Mouse (Mus musculus) liver, adult 2 months (tissue): Measurements from ENCODE around the gene Hscb. TPM values are rescaled to one million over a fixed set of nuclear protein-coding genes. Genes with fewer than 3 reads are reported as not detected.

Experiments
- DNase-seq: peaks from one replicate; pipeline ENCODE4 v3.0.0-alpha.2; 2011; ENCODE audit warnings: low read depth, low spot score; ENCODE audit errors: extremely low read depth
- H3K27ac ChIP-seq: fragments of 200-500 bp; replicated peaks from 2 replicates; pipeline ENCODE4 v1.5.1; 2012; ENCODE audit warnings: low read depth, mild to moderate bottlenecking, control low read depth, inconsistent platforms, low read length; ENCODE audit not compliant: insufficient read depth
- H3K27me3 ChIP-seq: fragments of 200-500 bp; 2 replicates; pipeline ENCODE4 v1.6.1; 2012; ENCODE audit warnings: mild to moderate bottlenecking, moderate library complexity, low read length, inconsistent platforms; ENCODE audit not compliant: control insufficient read depth, insufficient read depth
- H3K36me3 ChIP-seq: fragments of 200-500 bp; 2 replicates; pipeline ENCODE4 v1.6.1; 2012; ENCODE audit warnings: low read length, inconsistent platforms; ENCODE audit not compliant: control insufficient read depth, insufficient read depth
- H3K4me1 ChIP-seq: fragments of 200-500 bp; 2 replicates; pipeline ENCODE4 v1.6.1; 2011; ENCODE audit warnings: low read length; ENCODE audit not compliant: control insufficient read depth, insufficient read depth
- H3K4me3 ChIP-seq: fragments of 200-500 bp; 2 replicates; pipeline ENCODE4 v1.5.1; 2011; ENCODE audit warnings: low read depth, mild to moderate bottlenecking, control low read depth, low read length, moderate library complexity; ENCODE audit not compliant: insufficient read depth
- H3K79me2 ChIP-seq: fragments of 200-500 bp; 2 replicates; pipeline ENCODE4 v1.6.1; 2012; ENCODE audit warnings: inconsistent platforms, mild to moderate bottlenecking, low read length, moderate library complexity; ENCODE audit not compliant: control insufficient read depth, insufficient read depth
- H3K9ac ChIP-seq: fragments of 200-500 bp; 2 replicates; pipeline ENCODE4 v1.6.1; 2012; ENCODE audit warnings: low read depth, mild to moderate bottlenecking, control low read depth, inconsistent platforms, low read length
- CTCF ChIP-seq: fragments of 200-500 bp; IDR thresholded peaks from 2 replicates; pipeline ENCODE4 v1.5.1; 2011; ENCODE audit warnings: low read depth, low read length, control low read depth
- POLR2A ChIP-seq: fragments of 200-500 bp; IDR thresholded peaks from 2 replicates; pipeline ENCODE4 v1.6.1; 2011; ENCODE audit warnings: low read length, control low read depth; ENCODE audit not compliant: insufficient read depth; ENCODE audit errors: extremely low read depth
- WGBS: fragments of 180-500 bp; shearing (Covaris S2); methylation state at CpG from one replicate; pipeline ENCODE4 v1.1.7; 2018; 5-methylcytosine and 5-hydroxymethylcytosine counted together
- polyA plus RNA-seq: library from polyadenylated mRNA; depleted of rRNA; stranded (reverse); fragments of >200 nt; gene quantifications from 2 replicates; pipeline ENCODE4 v1.2.3, GENCODE M21; 2012
- total RNA-seq: library from RNA; depleted of rRNA; stranded (reverse); fragments of >200 nt; gene quantifications from 2 replicates; pipeline ENCODE4 v1.2.3, GENCODE M21; 2014

Hscb gene
- total and polyA plus RNA-seq, 2 experiments, result 6.6 to 11.2 TPM

DNA sequence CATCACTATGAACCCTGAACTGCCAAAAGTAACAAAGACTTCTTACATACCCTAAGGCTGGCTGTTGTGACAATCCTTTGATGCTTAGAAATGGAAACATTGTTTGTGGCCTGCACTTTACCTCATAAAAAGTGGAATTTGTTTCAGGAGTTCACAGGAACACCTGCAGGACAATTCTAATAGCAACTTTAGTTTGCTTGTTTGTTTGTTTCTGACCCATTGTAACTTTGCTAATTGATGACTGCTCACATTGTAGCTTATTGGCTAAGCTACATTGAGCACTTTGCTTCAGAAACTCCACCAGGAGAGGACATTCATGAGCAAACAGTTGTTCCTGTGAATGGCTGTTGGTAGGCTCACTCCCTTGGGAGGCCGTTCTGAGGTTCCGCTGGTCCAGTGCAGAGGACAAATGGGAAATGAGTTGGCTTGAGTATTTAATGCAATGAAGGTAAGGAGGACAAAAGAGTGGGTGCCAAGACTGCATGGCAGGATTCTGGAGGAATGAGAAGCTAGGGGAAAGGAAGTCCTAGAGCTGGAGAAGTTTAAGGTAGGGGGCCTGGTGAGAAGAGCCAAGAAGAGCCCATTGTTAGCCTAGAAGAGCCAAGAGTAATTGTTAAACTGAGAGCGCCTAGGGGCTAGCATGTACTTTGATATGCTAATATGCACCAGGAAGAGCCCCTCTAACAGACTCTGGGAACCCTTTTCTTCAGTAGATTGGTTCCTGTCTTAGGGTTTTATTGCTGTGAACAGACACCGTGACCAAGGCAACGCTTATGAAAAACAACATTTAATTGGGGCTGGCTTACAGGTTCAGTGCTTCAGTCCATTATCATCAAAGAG, 38.3 kb upstream of the Hscb start:
- WGBS, result 98% methylated on average over 5 of the region's 5 CpGs

GRCm38 (mm10) chr5:110875286-110875685, 35.7 kb upstream of the Hscb start:
- WGBS, result 100% methylated on average over 1 of the region's 1 CpGs
- peaks cover 2% of the 10 kb centered on the region; the same call in 1 of the 2 replicates for H3K4me1 ChIP-seq
- TF ChIP-seq POLR2A (no peak), CTCF (no peak)
- H3K4me3 ChIP-seq, result no peak overlapping the region
- H3K27ac ChIP-seq, result no peak overlapping the region
- no peaks in the 10 kb centered on the region for H3K27me3 ChIP-seq
- H3K9ac ChIP-seq, result no peak overlapping the region
- H3K79me2 ChIP-seq, result no peaks in the 10 kb centered on the region
- no peaks in the 10 kb centered on the region for H3K36me3 ChIP-seq
- DNase-seq, result no peak

More for the DNA sequence above, 38.3 kb upstream of the Hscb start:
- Histone ChIP-seq H3K4me1 (peaks cover 2% of the 10 kb centered on the region; the same call in 1 of the 2 replicates), H3K79me2 (no peaks in the 10 kb centered on the region), H3K4me3 (no peak overlapping the region), H3K9ac (no peak overlapping the region), H3K27me3 (no peaks in the 10 kb centered on the region), H3K27ac (no peak overlapping the region), H3K36me3 (no peaks in the 10 kb centered on the region)
- no peak for TF ChIP-seq CTCF
- TF ChIP-seq POLR2A, result no peak
- no peak for DNase-seq

DNA sequence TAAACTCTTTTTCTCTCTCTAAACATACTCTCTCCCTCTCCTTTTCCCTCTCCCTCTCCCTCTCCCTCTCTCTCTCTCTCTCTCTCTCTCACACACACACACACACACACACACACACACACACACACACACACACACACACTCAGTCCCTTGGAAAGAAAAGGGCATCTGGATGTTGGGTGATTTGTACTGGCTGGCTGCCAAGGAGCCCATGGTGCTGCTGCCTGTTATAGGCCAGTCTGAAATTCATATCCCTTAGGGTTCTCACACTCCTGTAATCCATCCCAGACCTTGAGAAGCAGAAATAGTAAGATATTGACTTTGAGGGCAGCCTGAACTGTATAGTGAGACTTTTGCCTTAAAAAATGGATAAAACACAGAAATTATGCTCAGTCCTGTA, 35.1 kb upstream of the Hscb start:
- peaks cover 2% of the 10 kb centered on the region; the same call in 1 of the 2 replicates for H3K4me1 ChIP-seq
- no peak overlapping the region for H3K27ac ChIP-seq
- H3K27me3 ChIP-seq, result no peaks in the 10 kb centered on the region
- TF ChIP-seq POLR2A (no peak), CTCF (no peak)
- no peak overlapping the region for H3K9ac ChIP-seq
- no peaks in the 10 kb centered on the region for H3K79me2 ChIP-seq
- DNase-seq, result no peak
- no peaks in the 10 kb centered on the region for H3K36me3 ChIP-seq
- no peak overlapping the region for H3K4me3 ChIP-seq

GRCm38 (mm10) chr5:110873160-110873559, 33.6 kb upstream of the Hscb start:
- DNase-seq, result no peak
- TF ChIP-seq CTCF, result no peak
- no peak for TF ChIP-seq POLR2A
- H3K9ac ChIP-seq, result no peak overlapping the region
- no peaks in the 10 kb centered on the region for H3K36me3 ChIP-seq
- no peak overlapping the region for H3K27ac ChIP-seq
- no peaks in the 10 kb centered on the region for H3K79me2 ChIP-seq
- H3K4me3 ChIP-seq, result no peak overlapping the region
- no peaks in the 10 kb centered on the region for H3K27me3 ChIP-seq
- H3K4me1 ChIP-seq, result no peaks in the 10 kb centered on the region
- 94% methylated on average over 6 of the region's 6 CpGs for WGBS

- WGBS, result 71% methylated on average over 8 of the region's 8 CpGs
- Histone ChIP-seq H3K4me3 (no peak overlapping the region), H3K79me2 (no peaks in the 10 kb centered on the region), H3K9ac (no peak overlapping the region), H3K27ac (no peak overlapping the region), H3K36me3 (peaks cover 1% of the 10 kb centered on the region; the same call in 1 of the 2 replicates), H3K4me1 (no peaks in the 10 kb centered on the region), H3K27me3 (no peaks in the 10 kb centered on the region)
- no peak for DNase-seq
- TF ChIP-seq CTCF (no peak), POLR2A (no peak)
Measured at GRCm38 (mm10) chr5:110869242-110869669, 29.7 kb upstream of the Hscb start.

GRCm38 (mm10) chr5:110868460-110868859, 28.9 kb upstream of the Hscb start:
- no peak for TF ChIP-seq POLR2A
- TF ChIP-seq CTCF, result no peak
- 80% methylated on average over 4 of the region's 4 CpGs for WGBS
- peaks cover 1% of the 10 kb centered on the region; the same call in 1 of the 2 replicates for H3K36me3 ChIP-seq
- no peak overlapping the region for H3K27ac ChIP-seq
- no peaks in the 10 kb centered on the region for H3K79me2 ChIP-seq
- no peaks in the 10 kb centered on the region for H3K27me3 ChIP-seq
- no peak for DNase-seq
- H3K9ac ChIP-seq, result no peak overlapping the region
- H3K4me1 ChIP-seq, result no peaks in the 10 kb centered on the region
- H3K4me3 ChIP-seq, result no peak overlapping the region
